Mouse (Mus musculus) CH12.LX (cell line): ENCODE measurements around the gene Zfp593.

Experiments used
- EP300 ChIP-seq: IDR thresholded peaks from 2 replicates; pipeline ENCODE4 v1.6.1; 2011; ENCODE audit warnings: low read length, improper control_type of control experiment
- JUND ChIP-seq: conservative IDR thresholded peaks from 2 replicates; pipeline ENCODE4 v1.6.1; 2011; ENCODE audit warnings: low read depth, low read length, improper control_type of control experiment
- PAX5 ChIP-seq: IDR thresholded peaks from 2 replicates; pipeline ENCODE4 v1.6.1; 2012; ENCODE audit warnings: low read length, inconsistent platforms, mixed read lengths
- POLR2A ChIP-seq: IDR thresholded peaks from 2 replicates; pipeline ENCODE4 v1.6.1; 2011; ENCODE audit warnings: low read depth, mild to moderate bottlenecking, improper control_type of control experiment, low read length
- TCF12 ChIP-seq: IDR thresholded peaks from 2 replicates; pipeline ENCODE4 v1.6.1; 2014; ENCODE audit warnings: low read depth, mild to moderate bottlenecking, inconsistent platforms, low read length, improper control_type of control experiment
- ZKSCAN1 ChIP-seq: IDR thresholded peaks from 2 replicates; pipeline ENCODE4 v1.6.1; 2012; ENCODE audit warnings: low read depth, inconsistent platforms, low read length, improper control_type of control experiment, borderline replicate concordance
- ZMIZ1 ChIP-seq: IDR thresholded peaks from 2 replicates; pipeline ENCODE4 v1.6.1; 2012; ENCODE audit warnings: low read depth, mild to moderate bottlenecking, inconsistent platforms, low read length, improper control_type of control experiment

GRCm38 (mm10) chr4:134206488-134207053 is 38.8 kb downstream of the Zfp593 start:
- TF ChIP-seq TCF12 (no peak), EP300 (no peak), ZKSCAN1 (no peak), POLR2A (no peak), JUND (no peak), PAX5 (no peak), ZMIZ1 (no peak)
